Mouse (Mus musculus) kidney, adult 2 months (tissue): Measurements from ENCODE around the gene Zfp933.

Experiments
- CTCF ChIP-seq: fragments of 200-500 bp; conservative IDR thresholded peaks from 2 replicates; pipeline ENCODE4 v1.5.1; 2011; ENCODE audit warnings: low read depth, mild to moderate bottlenecking, control low read depth, low read length, moderate library complexity, mixed read lengths; ENCODE audit not compliant: insufficient read depth, insufficient read length
- POLR2A ChIP-seq: fragments of 200-500 bp; IDR thresholded peaks from one replicate; pipeline ENCODE4 v1.6.1; 2011; ENCODE audit warnings: low read depth, low read length, control low read depth

GRCm38 (mm10) chr4:147867563-147868449 lies 19.6 kb upstream of the Zfp933 start:
- no peak for TF ChIP-seq POLR2A
- TF ChIP-seq CTCF: no peak
